Comparison of ENCODE assay signal across 13 mouse cellular contexts in genomic region chr15:82207504-82208219, GRCm38 (mm10). TPM values are rescaled to one million over a fixed set of nuclear protein-coding genes. Genes with fewer than 3 reads are reported as not detected.
A peak's percentile ranks its signal among the peaks of the same experiment; 100 is the strongest.
DNase-seq lines count a peak whose midpoint lies in the region; ATAC-seq lines count a peak whose summit lies in the region.
"Had no signal": no experiment of that assay in that cellular context is flagged by ENCODE, and none has a peak within 500 bp of the region (broad histone marks: within the 10 kb centered on the region; RNA-seq: fewer than 3 reads in every experiment).

No protein-coding gene starts in this region.

- peak; percentile 69 for DNase-seq in cerebellum, adult 9-10 months
- no peak for DNase-seq in cerebellum, adult 8-10 months
- no peak for DNase-seq in midbrain, embryonic 10.5 days (ENCODE audit: low spot score)
- DNase-seq in midbrain, embryonic 11.5 days (ENCODE audit: low spot score, missing footprints): no peak
- no peak for DNase-seq in limb, embryonic 11.5 days (ENCODE audit: low spot score)
- DNase-seq: embryo, embryonic 11 days had no signal

- no peak for ATAC-seq in midbrain, embryonic 11.5 days (ENCODE audit: low FRiP score)
- ATAC-seq in limb, embryonic 11.5 days (ENCODE audit: insufficient number of reproducible peaks, low FRiP score, low TSS enrichment, low read depth): no peak
- no peak for ATAC-seq in stomach, embryonic 15.5 days (ENCODE audit: insufficient read depth, low FRiP score, low read depth)
- no peak for ATAC-seq in monocyte, adult 5-6 weeks (replicated peaks; ENCODE audit: insufficient number of reproducible peaks, low FRiP score, low TSS enrichment, poor library complexity, severe bottlenecking)
- no peak for ATAC-seq in intestine, embryonic 15.5 days
- ATAC-seq: forebrain, embryonic 15.5 days had no signal

- peaks cover 43% of the 10 kb centered on the region for H3K36me3 ChIP-seq in midbrain, embryonic 10.5 days
- peaks cover 22% of the 10 kb centered on the region for H3K36me3 ChIP-seq in midbrain, embryonic 11.5 days (ENCODE audit: control insufficient read depth, insufficient read depth, low read length)
- peaks cover 14% of the 10 kb centered on the region for H3K36me3 ChIP-seq in limb, embryonic 11.5 days (ENCODE audit: control insufficient read depth, insufficient read depth, low read length)
- peaks cover 29% of the 10 kb centered on the region for H3K36me3 ChIP-seq in stomach, embryonic 15.5 days
- H3K36me3 ChIP-seq in intestine, embryonic 15.5 days: peaks cover 19% of the 10 kb centered on the region

- H3K27me3 ChIP-seq in midbrain, embryonic 10.5 days (ENCODE audit: low read depth, poor library complexity, severe bottlenecking): peaks cover 81% of the 10 kb centered on the region
- peaks cover 67% of the 10 kb centered on the region for H3K27me3 ChIP-seq in midbrain, embryonic 11.5 days (ENCODE audit: control insufficient read depth, insufficient read depth, low read length)
- H3K27me3 ChIP-seq in limb, embryonic 11.5 days (ENCODE audit: control insufficient read depth, insufficient read depth, low read length): peaks cover 74% of the 10 kb centered on the region
- H3K27me3 ChIP-seq in stomach, embryonic 15.5 days (replicated peaks): peaks cover 70% of the 10 kb centered on the region
- peaks cover 73% of the 10 kb centered on the region for H3K27me3 ChIP-seq in intestine, embryonic 15.5 days (replicated peaks)

- peaks cover 65% of the 10 kb centered on the region for H3K4me1 ChIP-seq in midbrain, embryonic 10.5 days
- peaks cover 34% of the 10 kb centered on the region for H3K4me1 ChIP-seq in midbrain, embryonic 11.5 days (ENCODE audit: control insufficient read depth, insufficient read depth, low read length)
- H3K4me1 ChIP-seq in limb, embryonic 11.5 days (ENCODE audit: control insufficient read depth, insufficient read depth, low read length): 0 out of 2 replicates have a peak, but pooled peaks cover 13% of the 10 kb centered on the region
- H3K4me1 ChIP-seq in stomach, embryonic 15.5 days: peaks cover 27% of the 10 kb centered on the region
- H3K4me1 ChIP-seq in intestine, embryonic 15.5 days (replicated peaks): peaks cover 26% of the 10 kb centered on the region

- H3K9ac ChIP-seq in midbrain, embryonic 11.5 days (ENCODE audit: low read length): no peak overlapping the region
- 0 out of 2 replicates have a peak overlapping the region, but pooled peaks have one; percentile 18 for H3K9ac ChIP-seq in limb, embryonic 11.5 days (ENCODE audit: low read length)
- H3K9ac ChIP-seq in stomach, embryonic 15.5 days: no peak overlapping the region
- H3K9ac ChIP-seq in intestine, embryonic 15.5 days: no peak overlapping the region
- H3K9ac ChIP-seq: forebrain, embryonic 15.5 days had no signal

- peak overlapping the region; percentile 25 for H3K4me3 ChIP-seq in midbrain, embryonic 10.5 days
- no peak overlapping the region for H3K4me3 ChIP-seq in midbrain, embryonic 11.5 days (ENCODE audit: low read depth, low read length)
- no peak overlapping the region for H3K4me3 ChIP-seq in limb, embryonic 11.5 days (ENCODE audit: low read depth, low read length)
- no peak overlapping the region for H3K4me3 ChIP-seq in stomach, embryonic 15.5 days (replicated peaks)
- no peak overlapping the region for H3K4me3 ChIP-seq in intestine, embryonic 15.5 days (replicated peaks)
- H3K4me3 ChIP-seq: forebrain, embryonic 15.5 days had no signal

- 10% methylated on average over 30 of the region's 30 CpGs for WGBS in midbrain, embryonic 10.5 days
- 11% methylated on average over 30 of the region's 30 CpGs for WGBS in midbrain, embryonic 11.5 days
- WGBS in limb, embryonic 11.5 days: 9% methylated on average over 29 of the region's 30 CpGs
- WGBS in stomach, embryonic 15.5 days: 30% methylated on average over 30 of the region's 30 CpGs
- WGBS in intestine, embryonic 15.5 days: 25% methylated on average over 30 of the region's 30 CpGs

- H3K9me3 ChIP-seq in midbrain, embryonic 10.5 days (replicated peaks): no peaks in the 10 kb centered on the region
- H3K9me3 ChIP-seq in midbrain, embryonic 11.5 days (ENCODE audit: control insufficient read depth, low read length): no peaks in the 10 kb centered on the region
- no peaks in the 10 kb centered on the region for H3K9me3 ChIP-seq in limb, embryonic 11.5 days (ENCODE audit: control insufficient read depth, low read length)
- H3K9me3 ChIP-seq in stomach, embryonic 15.5 days: no peaks in the 10 kb centered on the region
- H3K9me3 ChIP-seq in intestine, embryonic 15.5 days: no peaks in the 10 kb centered on the region
- H3K9me3 ChIP-seq: forebrain, embryonic 15.5 days had no signal

- no peak overlapping the region for H3K4me2 ChIP-seq in midbrain, embryonic 11.5 days
- no peak overlapping the region for H3K4me2 ChIP-seq in limb, embryonic 11.5 days (ENCODE audit: low read depth, severe bottlenecking)
- peak overlapping the region; percentile 27 for H3K4me2 ChIP-seq in stomach, embryonic 15.5 days
- H3K4me2 ChIP-seq in intestine, embryonic 15.5 days (replicated peaks): no peak overlapping the region
- H3K4me2 ChIP-seq: forebrain, embryonic 15.5 days had no signal

- no peak overlapping the region for H3K27ac ChIP-seq in midbrain, embryonic 10.5 days (replicated peaks)
- no peak overlapping the region for H3K27ac ChIP-seq in midbrain, embryonic 11.5 days (ENCODE audit: low read depth, low read length)
- H3K27ac ChIP-seq in limb, embryonic 11.5 days (replicated peaks; ENCODE audit: low read depth, low read length): no peak overlapping the region
- no peak overlapping the region for H3K27ac ChIP-seq in stomach, embryonic 15.5 days
- no peak overlapping the region for H3K27ac ChIP-seq in intestine, embryonic 15.5 days
- H3K27ac ChIP-seq: forebrain, embryonic 15.5 days; macrophage had no signal

RNA-seq across cellular contexts. Expression of gene Shisa8, which starts 5.0 kb away (rescaled TPM):
- polyA plus RNA-seq in midbrain, embryonic 10.5 days (2016; fragmentation: Nextera tagmentation; extraction: Ambion mirVana): 0.16 and 0.52 TPM in 2 replicates
- polyA plus RNA-seq in midbrain, embryonic 11.5 days (2014; fragmentation: Nextera tagmentation; extraction: Ambion mirVana): 0.14 and 0.57 TPM in 2 replicates
- 0.31 TPM in 1 of 2 replicates, not detected in the other for polyA plus RNA-seq in limb, embryonic 11.5 days (2014; fragmentation: Nextera tagmentation; extraction: Ambion mirVana)
- polyA plus RNA-seq in stomach, embryonic 15.5 days (2015; fragmentation: Nextera tagmentation; extraction: Ambion mirVana): 0.19 TPM in 2 replicates
- total RNA-seq in monocyte, adult 5-6 weeks (2017): not detected in 3 replicates
- polyA plus RNA-seq in intestine, embryonic 15.5 days (2015; fragmentation: Nextera tagmentation; extraction: Ambion mirVana): 0.10 and 0.15 TPM in 2 replicates
- polyA plus RNA-seq: macrophage had no signal

RNA-seq across cellular contexts. Expression of gene Tnfrsf13c, which starts 16.5 kb away (rescaled TPM):
- 0.07 TPM in 1 of 2 replicates, not detected in the other for polyA plus RNA-seq in midbrain, embryonic 10.5 days (2016; fragmentation: Nextera tagmentation; extraction: Ambion mirVana)
- polyA plus RNA-seq in midbrain, embryonic 11.5 days (2014; fragmentation: Nextera tagmentation; extraction: Ambion mirVana): 0.07 and 0.17 TPM in 2 replicates
- 0.27 TPM in 1 of 2 replicates, not detected in the other for polyA plus RNA-seq in limb, embryonic 11.5 days (2014; fragmentation: Nextera tagmentation; extraction: Ambion mirVana)
- polyA plus RNA-seq in stomach, embryonic 15.5 days (2015; fragmentation: Nextera tagmentation; extraction: Ambion mirVana): 0.06 and 0.13 TPM in 2 replicates
- total RNA-seq in monocyte, adult 5-6 weeks (2017): 13.6 to 19.3 TPM (median 17.9 TPM) in 3 replicates
- 0.25 TPM in 1 of 2 replicates, not detected in the other for polyA plus RNA-seq in intestine, embryonic 15.5 days (2015; fragmentation: Nextera tagmentation; extraction: Ambion mirVana)

RNA-seq across cellular contexts. Expression of gene Cenpm, which starts 36.9 kb away (rescaled TPM):
- 94.9 and 102 TPM in 2 replicates for polyA plus RNA-seq in midbrain, embryonic 10.5 days (2016; fragmentation: Nextera tagmentation; extraction: Ambion mirVana)
- 79.2 and 89.1 TPM in 2 replicates for polyA plus RNA-seq in midbrain, embryonic 11.5 days (2014; fragmentation: Nextera tagmentation; extraction: Ambion mirVana)
- polyA plus RNA-seq in limb, embryonic 11.5 days (2014; fragmentation: Nextera tagmentation; extraction: Ambion mirVana): 88.0 and 89.3 TPM in 2 replicates
- polyA plus RNA-seq in stomach, embryonic 15.5 days (2015; fragmentation: Nextera tagmentation; extraction: Ambion mirVana): 51.0 and 57.6 TPM in 2 replicates
- not detected in 3 replicates for total RNA-seq in monocyte, adult 5-6 weeks (2017)
- polyA plus RNA-seq in intestine, embryonic 15.5 days (2015; fragmentation: Nextera tagmentation; extraction: Ambion mirVana): 46.0 and 49.1 TPM in 2 replicates

RNA-seq across cellular contexts. Expression of gene 1500009C09Rik, which starts 44.5 kb away (rescaled TPM):
- 0.15 and 0.36 TPM in 2 replicates for polyA plus RNA-seq in midbrain, embryonic 10.5 days (2016; fragmentation: Nextera tagmentation; extraction: Ambion mirVana)
- 1.0 and 1.4 TPM in 2 replicates for polyA plus RNA-seq in midbrain, embryonic 11.5 days (2014; fragmentation: Nextera tagmentation; extraction: Ambion mirVana)
- not detected in 2 replicates for polyA plus RNA-seq in limb, embryonic 11.5 days (2014; fragmentation: Nextera tagmentation; extraction: Ambion mirVana)
- polyA plus RNA-seq in stomach, embryonic 15.5 days (2015; fragmentation: Nextera tagmentation; extraction: Ambion mirVana): 0.08 TPM in 1 of 2 replicates, not detected in the other
- not detected in 3 replicates for total RNA-seq in monocyte, adult 5-6 weeks (2017)
- polyA plus RNA-seq in intestine, embryonic 15.5 days (2015; fragmentation: Nextera tagmentation; extraction: Ambion mirVana): 0.13 TPM in 1 of 2 replicates, not detected in the other
- total RNA-seq: hematopoietic stem cell, adult 5-6 weeks had no signal
- polyA plus RNA-seq: liver, embryonic 11.5 days; macrophage had no signal
